Mouse (Mus musculus) cerebellum, adult 11-12 months (tissue): ENCODE measurements at regions not wholly inside any gene's neighbourhood (a gene's known extent, or its start where the extent isn't known, plus 50 kb on each side); places are given as distances from the start of the nearest gene placed in this dataset.
A peak's percentile ranks its signal among the peaks of the same experiment; 100 is the strongest.

Experiments used
- DNase-seq: peaks from one replicate; pipeline ENCODE4 v3.0.0; 2022

DNA sequence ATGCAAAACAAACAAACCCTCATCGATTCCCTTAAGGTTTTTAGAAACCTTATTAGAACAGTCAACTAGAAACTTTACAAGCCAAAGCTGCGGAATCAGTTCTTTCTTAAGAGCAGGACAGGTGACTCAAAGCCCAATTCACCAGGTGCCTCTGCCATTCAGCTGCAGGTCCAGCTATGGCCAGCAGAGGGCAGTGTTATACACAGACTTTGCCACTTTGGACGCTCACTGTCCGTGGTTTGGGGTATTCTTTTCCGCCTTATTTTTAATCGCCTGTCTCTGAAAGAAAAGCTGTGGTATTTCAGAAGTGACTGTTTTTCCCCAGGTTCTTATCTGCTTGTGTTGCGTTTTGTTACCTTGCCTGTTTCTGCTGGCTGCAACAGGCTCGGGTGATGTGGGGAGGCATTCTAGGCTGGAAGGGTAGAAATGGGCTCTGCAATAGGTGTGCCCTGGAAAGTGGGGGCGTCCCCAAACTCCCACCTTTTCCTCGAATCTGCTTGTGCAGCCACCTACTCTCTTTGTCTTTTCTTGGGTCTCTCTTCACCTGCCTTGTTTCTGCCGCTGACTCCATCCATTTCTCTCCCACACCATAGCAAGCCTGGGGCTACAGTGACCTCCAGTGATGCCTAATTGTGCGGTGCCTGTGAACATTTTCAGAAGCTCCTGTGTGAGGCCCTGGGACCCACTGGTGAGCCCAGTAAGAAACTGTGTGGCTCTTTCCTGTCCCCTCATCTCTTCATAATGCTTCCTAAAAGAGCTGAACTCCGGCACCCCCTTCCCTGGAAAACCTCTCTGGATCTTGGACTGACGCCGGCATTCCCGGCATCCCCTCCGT lies 142.4 kb downstream of the Mtx3 start:
- peak; percentile 59 for DNase-seq

DNA sequence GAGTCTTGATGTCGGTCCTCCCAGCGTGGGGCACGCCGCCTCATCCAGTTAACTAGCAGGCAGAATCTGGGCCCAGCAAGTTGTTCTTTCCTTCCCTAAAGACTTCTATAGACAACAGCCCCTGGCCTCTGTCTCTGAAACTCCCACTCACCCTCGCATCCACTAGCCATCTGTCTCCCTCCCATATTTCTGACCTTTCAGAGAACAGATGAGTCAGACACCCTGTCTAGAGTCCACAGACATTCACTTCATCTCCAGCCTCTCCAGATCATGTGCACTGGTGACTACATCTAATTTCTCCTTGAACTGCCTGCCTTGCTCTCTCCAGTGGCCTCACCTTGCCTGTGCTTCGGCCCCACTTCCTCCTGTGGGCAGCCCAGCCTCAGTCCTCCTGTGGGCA lies 143.1 kb downstream of the Mtx3 start:
- DNase-seq, result no peak

DNA sequence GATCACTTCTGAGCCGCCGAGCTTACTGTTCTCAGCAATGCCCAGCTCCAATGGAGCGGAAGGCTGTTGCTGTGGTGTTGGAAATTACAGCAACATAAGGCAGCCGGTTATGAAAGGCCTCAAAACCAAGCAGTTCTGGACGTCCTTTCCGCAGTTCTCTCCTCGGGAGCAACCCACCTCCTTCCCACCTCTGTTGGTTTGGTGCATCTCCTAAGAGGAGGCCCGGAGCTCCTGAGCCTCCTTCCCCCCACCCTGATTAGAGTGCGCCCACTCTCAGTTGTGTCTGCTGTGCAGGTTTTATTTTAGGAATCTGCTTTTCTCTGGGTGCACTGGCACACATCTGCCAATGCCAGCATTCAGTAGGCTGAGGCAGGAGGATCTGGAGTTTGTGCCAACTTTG lies 144.0 kb downstream of the Mtx3 start:
- DNase-seq, result no peak

DNA sequence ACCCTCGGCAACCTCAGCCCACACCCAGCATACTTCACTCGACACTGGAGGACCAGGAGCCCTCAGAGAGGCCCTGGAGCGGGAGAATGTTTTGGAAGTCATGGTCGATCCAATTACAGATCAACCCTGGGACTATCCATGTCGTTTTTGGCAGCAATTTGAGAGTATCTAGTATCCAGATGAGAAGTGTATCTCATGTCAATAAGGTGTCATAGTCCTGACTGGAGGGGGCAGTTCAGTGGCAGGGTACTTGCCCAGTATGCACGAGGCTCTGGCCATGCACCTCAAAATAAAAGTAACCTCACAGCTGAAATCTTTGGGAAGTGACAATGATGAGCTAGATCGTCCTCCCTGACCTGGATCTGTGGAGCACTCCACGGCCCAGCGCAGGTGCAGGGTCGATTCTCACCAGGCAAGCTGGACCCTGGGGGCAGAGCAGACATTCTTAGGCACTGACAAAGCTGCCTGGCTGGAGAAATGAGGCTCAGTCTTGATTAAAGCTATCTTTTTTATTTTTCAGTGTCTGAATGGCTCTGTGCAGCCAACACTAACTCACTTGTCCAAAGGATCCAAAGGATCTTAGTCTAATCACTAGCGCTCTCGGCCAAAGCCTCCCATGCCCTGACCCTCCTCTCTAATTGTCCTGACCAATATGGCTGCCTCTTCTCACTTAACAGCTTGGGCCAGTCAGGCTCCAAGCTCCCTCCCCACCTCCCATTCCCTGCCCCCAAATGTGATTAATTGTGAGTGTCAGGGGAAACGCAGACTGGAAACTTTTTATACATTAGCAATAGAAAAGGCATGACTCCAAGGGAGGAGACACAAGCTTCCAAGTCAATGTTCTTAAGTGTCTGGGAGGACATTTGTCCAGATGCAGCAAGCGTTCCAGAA lies 146.0 kb downstream of the Mtx3 start:
- DNase-seq, result no peak
